Mouse (Mus musculus): ENCODE data around the gene Dcst2. TPM values are rescaled to one million over a fixed set of nuclear protein-coding genes. Genes with fewer than 3 reads are reported as not detected.

Dcst2 gene
- polyA plus RNA-seq, 1 experiment, result not detected

GRCm38 (mm10) chr3:89341794-89342193 is 20.0 kb upstream of the Dcst2 start:
- Histone ChIP-seq H3K27me3 (replicated peaks) (peaks cover 66% of the 10 kb centered on the region), H3K4me1 (peaks cover 27% of the 10 kb centered on the region), H3K9me3 (no peaks in the 10 kb centered on the region), H3K36me3 (replicated peaks; ENCODE audit: low read length) (peaks cover 66% of the 10 kb centered on the region), H3K4me3 (replicated peaks) (no peak overlapping the region)
- TF ChIP-seq GATA1 (IDR thresholded peaks at IDR 0.05; ENCODE audit: borderline replicate concordance, low read length), result no peak
- no peak for TF ChIP-seq FLI1 (IDR thresholded peaks at IDR 0.05; ENCODE audit: low read length)

- Histone ChIP-seq H3K27me3 (replicated peaks) (peaks cover 56% of the 10 kb centered on the region), H3K4me3 (replicated peaks) (no peak overlapping the region), H3K4me1 (peaks cover 28% of the 10 kb centered on the region), H3K36me3 (replicated peaks; ENCODE audit: low read length) (peaks cover 67% of the 10 kb centered on the region), H3K9me3 (no peaks in the 10 kb centered on the region)
- TF ChIP-seq GATA1 (IDR thresholded peaks at IDR 0.05; ENCODE audit: borderline replicate concordance, low read length) (no peak), FLI1 (IDR thresholded peaks at IDR 0.05; ENCODE audit: low read length) (no peak)
Observed at GRCm38 (mm10) chr3:89343279-89343678, 18.5 kb upstream of the Dcst2 start.

GRCm38 (mm10) chr3:89346815-89347540 is 14.8 kb upstream of the Dcst2 start:
- Histone ChIP-seq H3K4me3 (replicated peaks) (peak overlapping the region; percentile 39), H3K27me3 (replicated peaks) (peaks cover 54% of the 10 kb centered on the region), H3K36me3 (replicated peaks; ENCODE audit: low read length) (peaks cover 45% of the 10 kb centered on the region), H3K9me3 (no peaks in the 10 kb centered on the region), H3K4me1 (peaks cover 42% of the 10 kb centered on the region)
- TF ChIP-seq GATA1 (IDR thresholded peaks at IDR 0.05; ENCODE audit: borderline replicate concordance, low read length) (no peak), FLI1 (IDR thresholded peaks at IDR 0.05; ENCODE audit: low read length) (no peak)

GRCm38 (mm10) chr3:89347916-89348315 is 13.9 kb upstream of the Dcst2 start:
- Histone ChIP-seq H3K4me1 (peaks cover 42% of the 10 kb centered on the region), H3K36me3 (replicated peaks; ENCODE audit: low read length) (peaks cover 36% of the 10 kb centered on the region), H3K27me3 (replicated peaks) (peaks cover 59% of the 10 kb centered on the region), H3K9me3 (no peaks in the 10 kb centered on the region), H3K4me3 (replicated peaks) (peak overlapping the region; percentile 72)
- TF ChIP-seq FLI1 (IDR thresholded peaks at IDR 0.05; ENCODE audit: low read length) (no peak), GATA1 (IDR thresholded peaks at IDR 0.05; ENCODE audit: borderline replicate concordance, low read length) (no peak)

- Histone ChIP-seq H3K36me3 (replicated peaks; ENCODE audit: low read length) (peaks cover 23% of the 10 kb centered on the region), H3K27me3 (replicated peaks) (peaks cover 60% of the 10 kb centered on the region), H3K9me3 (no peaks in the 10 kb centered on the region), H3K4me1 (peaks cover 46% of the 10 kb centered on the region), H3K4me3 (replicated peaks) (peak overlapping the region; percentile 93)
- TF ChIP-seq GATA1 (IDR thresholded peaks at IDR 0.05; ENCODE audit: borderline replicate concordance, low read length) (no peak), FLI1 (IDR thresholded peaks at IDR 0.05; ENCODE audit: low read length) (no peak)
Observed at GRCm38 (mm10) chr3:89348911-89349868, 12.6 kb upstream of the Dcst2 start.

- Histone ChIP-seq H3K9me3 (no peaks in the 10 kb centered on the region), H3K27me3 (replicated peaks) (peaks cover 55% of the 10 kb centered on the region), H3K36me3 (replicated peaks; ENCODE audit: low read length) (peaks cover 15% of the 10 kb centered on the region), H3K4me1 (peaks cover 54% of the 10 kb centered on the region), H3K4me3 (replicated peaks) (peak within 1 kb of the TSS; percentile 93)
- TF ChIP-seq FLI1 (IDR thresholded peaks at IDR 0.05; ENCODE audit: low read length), result no peak
- TF ChIP-seq GATA1 (IDR thresholded peaks at IDR 0.05; ENCODE audit: borderline replicate concordance, low read length), result no peak
Observed at GRCm38 (mm10) chr3:89349869-89350501, 11.8 kb upstream of the Dcst2 start, which contains the start of gene Adam15. Gene Adam15 (minus strand): TSS chr3:89349996.

GRCm38 (mm10) chr3:89351271-89351670 is 10.5 kb upstream of the Dcst2 start:
- TF ChIP-seq FLI1 (IDR thresholded peaks at IDR 0.05; ENCODE audit: low read length), result no peak
- no peak for TF ChIP-seq GATA1 (IDR thresholded peaks at IDR 0.05; ENCODE audit: borderline replicate concordance, low read length)
- peaks cover 62% of the 10 kb centered on the region for H3K4me1 ChIP-seq
- H3K36me3 ChIP-seq (replicated peaks; ENCODE audit: low read length), result peaks cover 5% of the 10 kb centered on the region
- H3K4me3 ChIP-seq (replicated peaks), result no peak overlapping the region
- H3K9me3 ChIP-seq, result no peaks in the 10 kb centered on the region
- peaks cover 65% of the 10 kb centered on the region for H3K27me3 ChIP-seq (replicated peaks)

GRCm38 (mm10) chr3:89354816-89355511 is 6.8 kb upstream of the Dcst2 start:
- Histone ChIP-seq H3K9me3 (no peaks in the 10 kb centered on the region), H3K27me3 (replicated peaks) (peaks cover 89% of the 10 kb centered on the region), H3K4me3 (replicated peaks) (no peak overlapping the region), H3K4me1 (peaks cover 38% of the 10 kb centered on the region), H3K36me3 (replicated peaks; ENCODE audit: low read length) (no peaks in the 10 kb centered on the region)
- no peak for TF ChIP-seq GATA1 (IDR thresholded peaks at IDR 0.05; ENCODE audit: borderline replicate concordance, low read length)
- TF ChIP-seq FLI1 (IDR thresholded peaks at IDR 0.05; ENCODE audit: low read length), result no peak

- TF ChIP-seq FLI1 (IDR thresholded peaks at IDR 0.05; ENCODE audit: low read length), result no peak
- TF ChIP-seq GATA1 (IDR thresholded peaks at IDR 0.05; ENCODE audit: borderline replicate concordance, low read length), result no peak
- peaks cover 89% of the 10 kb centered on the region for H3K27me3 ChIP-seq (replicated peaks)
- peaks cover 34% of the 10 kb centered on the region for H3K4me1 ChIP-seq
- H3K9me3 ChIP-seq, result no peaks in the 10 kb centered on the region
- no peaks in the 10 kb centered on the region for H3K36me3 ChIP-seq (replicated peaks; ENCODE audit: low read length)
- no peak overlapping the region for H3K4me3 ChIP-seq (replicated peaks)
Observed at GRCm38 (mm10) chr3:89355512-89355902, 6.3 kb upstream of the Dcst2 start.

All from megakaryocyte, embryonic 14.5 days (primary cell).